Mouse (Mus musculus) Patski (cell line): Measurements from ENCODE around the gene Adamts15. TPM values are rescaled to one million over a fixed set of nuclear protein-coding genes. Genes with fewer than 3 reads are reported as not detected.
A peak's percentile ranks its signal among the peaks of the same experiment; 100 is the strongest.

Experiments used
- ATAC-seq: fragments of 100-300 bp; one replicate; pipeline ENCODE4 v1.8.0; 2021
- CTCF ChIA-PET: fragments of 350-600 bp; sonication (Branson Sonifier 250); formaldehyde crosslinking; loops from one replicate; lab custom pipeline; 2022; ENCODE audit warnings: inconsistent platforms; lab: Charles Lee
- POLR2A ChIA-PET: fragments of 350-600 bp; sonication (Branson Sonifier 250); formaldehyde crosslinking; loops from one replicate; lab custom pipeline; 2022; ENCODE audit warnings: antibody characterized with exemption, inconsistent platforms; lab: Charles Lee
- DNase-seq: peaks from one replicate; pipeline ENCODE4 v3.0.0-alpha.2; 2011; ENCODE audit warnings: low read depth, low spot score
- H3K27me3 ChIP-seq: fragments of 371-371 bp; one replicate; pipeline ENCODE4 v1.5.1; 2021
- CTCF ChIP-seq: fragments of 100-300 bp; IDR thresholded peaks from one replicate; pipeline ENCODE4 v1.5.1; 2021
- in situ Hi-C: fragments of 300-500 bp; cut with MboI; formaldehyde crosslinking; loops from 3 replicates; pipeline ENCODE4 v1.11.1; 2018; ENCODE audit warnings: low pct_unique_long_range_greater_than_20kb, mixed read lengths
- polyA plus RNA-seq: library from polyadenylated mRNA; unstranded; gene quantifications from one replicate; pipeline ENCODE4 v1.2.3, GENCODE M21; 2021

Adamts15 gene
- polyA plus RNA-seq, 1 experiment from 2014 or later, result 0.72 TPM

GRCm38 (mm10) chr9:30895618-30896017, 26.6 kb downstream of the Adamts15 start:
- no peaks in the 10 kb centered on the region for H3K27me3 ChIP-seq
- DNase-seq (peak; percentile 13), ATAC-seq (no peak)
- ChIA-PET CTCF (no interaction called here), POLR2A (no interaction called here)
- in situ Hi-C loops, result no loop called here
- no peak for TF ChIP-seq CTCF

GRCm38 (mm10) chr9:30886276-30886675, 36.0 kb downstream of the Adamts15 start:
- no peak for TF ChIP-seq CTCF
- in situ Hi-C loops, result no loop called here
- ATAC-seq (no peak), DNase-seq (no peak)
- H3K27me3 ChIP-seq, result peaks cover 3% of the 10 kb centered on the region
- ChIA-PET CTCF (no interaction called here), POLR2A (no interaction called here)

GRCm38 (mm10) chr9:30880553-30880952, 41.7 kb downstream of the Adamts15 start:
- in situ Hi-C loops, result no loop called here
- peaks cover 7% of the 10 kb centered on the region for H3K27me3 ChIP-seq
- ATAC-seq, result no peak
- DNase-seq, result no peak
- TF ChIP-seq CTCF, result no peak
- ChIA-PET CTCF (no interaction called here), POLR2A (interaction anchor here (0.7 kb wide), 1 partner anchor 65 kb away, joined by 3 read pairs; no protein-coding TSS in a partner anchor)

- ChIA-PET POLR2A (no interaction called here), CTCF (no interaction called here)
- DNase-seq, result no peak
- TF ChIP-seq CTCF, result no peak
- in situ Hi-C loops, result no loop called here
- H3K27me3 ChIP-seq, result peaks cover 8% of the 10 kb centered on the region
- no peak for ATAC-seq
These were observed 42.3 kb downstream of the Adamts15 start for GRCm38 (mm10) chr9:30879947-30880273.

GRCm38 (mm10) chr9:30879248-30879946, 42.9 kb downstream of the Adamts15 start:
- TF ChIP-seq CTCF, result no peak
- no peak for ATAC-seq
- CTCF ChIA-PET, result no interaction called here
- in situ Hi-C loops, result no loop called here
- H3K27me3 ChIP-seq, result peaks cover 8% of the 10 kb centered on the region
- POLR2A ChIA-PET, result no interaction called here
- no peak for DNase-seq

GRCm38 (mm10) chr9:30876552-30876951, 45.7 kb downstream of the Adamts15 start:
- peaks cover 5% of the 10 kb centered on the region for H3K27me3 ChIP-seq
- DNase-seq (no peak), ATAC-seq (no peak)
- CTCF ChIA-PET, result no interaction called here
- POLR2A ChIA-PET, result interaction anchor here (0.6 kb wide), 1 partner anchor 60 kb away, joined by 4 read pairs; no protein-coding TSS in a partner anchor
- in situ Hi-C loops, result no loop called here
- no peak for TF ChIP-seq CTCF

- in situ Hi-C loops, result no loop called here
- ChIA-PET POLR2A (no interaction called here), CTCF (interaction anchor here (1.2 kb wide), 1 partner anchor 29 kb away, joined by 4 read pairs; no protein-coding TSS in a partner anchor)
- no peak for DNase-seq
- H3K27me3 ChIP-seq, result no peaks in the 10 kb centered on the region
- no peak for ATAC-seq
- TF ChIP-seq CTCF, result no peak
These were observed 66.4 kb downstream of the Adamts15 start for GRCm38 (mm10) chr9:30855837-30856236.

GRCm38 (mm10) chr9:30851841-30852240, 70.4 kb downstream of the Adamts15 start:
- no peaks in the 10 kb centered on the region for H3K27me3 ChIP-seq
- no peak for TF ChIP-seq CTCF
- ChIA-PET POLR2A (interaction anchor here (1.0 kb wide), 1 partner anchor 45 kb away, joined by 4 read pairs; no protein-coding TSS in a partner anchor), CTCF (interaction anchor here (0.8 to 1.6 kb wide), 2 partner anchors 9 to 13 kb away, joined by 3 to 6 read pairs; no protein-coding TSS in a partner anchor)
- DNase-seq (no peak), ATAC-seq (no peak)
- in situ Hi-C loops, result no loop called here

GRCm38 (mm10) chr9:30849951-30850350, 72.3 kb downstream of the Adamts15 start:
- TF ChIP-seq CTCF, result no peak
- ChIA-PET POLR2A (no interaction called here), CTCF (interaction anchor here (0.9 kb wide), 1 partner anchor 19 kb away, joined by 3 read pairs; no protein-coding TSS in a partner anchor)
- no peak for DNase-seq
- no peaks in the 10 kb centered on the region for H3K27me3 ChIP-seq
- ATAC-seq, result no peak
- in situ Hi-C loops, result no loop called here

GRCm38 (mm10) chr9:30849444-30849843, 72.8 kb downstream of the Adamts15 start:
- in situ Hi-C loops, result no loop called here
- DNase-seq (no peak), ATAC-seq (no peak)
- TF ChIP-seq CTCF, result no peak
- no peaks in the 10 kb centered on the region for H3K27me3 ChIP-seq
- CTCF ChIA-PET, result interaction anchor here (0.9 kb wide), 1 partner anchor 18 kb away, joined by 3 read pairs; no protein-coding TSS in a partner anchor
- POLR2A ChIA-PET, result no interaction called here

Other genes with a start within 250 kb of the Adamts15 start
- not detected for gene Adamts8, start 20.1 kb upstream of the Adamts15 start, polyA plus RNA-seq
- gene Zbtb44, start 108.2 kb upstream of the Adamts15 start, polyA plus RNA-seq, result 11.3 TPM
- not detected for gene St14, start 209.4 kb upstream of the Adamts15 start, polyA plus RNA-seq